Mouse (Mus musculus) cerebellum, adult (tissue): ENCODE results near the gene Uggt1.

Experiments used
- ATAC-seq: cut with Nextera tagmentation; 2 replicates; pipeline ENCODE4 v1.9.2; 2017; ENCODE audit warnings: mild to moderate bottlenecking, moderate library complexity, mixed read lengths; ENCODE audit not compliant: insufficient number of reproducible peaks, low FRiP score, low TSS enrichment

Gene Uggt1

GRCm38 (mm10) chr1:36121172-36121571, 123.3 kb downstream of the Uggt1 start:
- ATAC-seq = no peak

DNA sequence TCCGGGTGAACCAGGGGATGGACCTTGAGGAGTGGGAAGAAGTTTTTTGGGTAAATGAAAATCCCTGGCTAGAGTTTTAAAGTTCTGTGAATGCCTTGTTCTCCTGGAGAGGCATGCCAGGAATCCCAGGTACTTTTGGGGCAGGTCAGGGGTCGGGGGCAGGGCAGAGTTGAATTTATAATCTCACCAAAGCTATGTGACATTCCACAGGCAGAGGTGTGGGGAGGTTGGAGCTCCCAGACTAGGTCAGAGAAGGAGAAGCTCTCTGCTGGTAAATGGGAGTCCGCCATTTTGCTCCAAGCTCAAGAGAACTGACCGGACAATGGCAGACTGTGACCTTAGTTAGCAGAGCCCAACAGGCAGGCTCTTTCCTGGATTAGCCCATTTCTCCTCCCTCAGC, 125.1 kb downstream of the Uggt1 start:
- no peak for ATAC-seq

- no peak for ATAC-seq
Measured at GRCm38 (mm10) chr1:36118958-36119357, 125.6 kb downstream of the Uggt1 start.

DNA sequence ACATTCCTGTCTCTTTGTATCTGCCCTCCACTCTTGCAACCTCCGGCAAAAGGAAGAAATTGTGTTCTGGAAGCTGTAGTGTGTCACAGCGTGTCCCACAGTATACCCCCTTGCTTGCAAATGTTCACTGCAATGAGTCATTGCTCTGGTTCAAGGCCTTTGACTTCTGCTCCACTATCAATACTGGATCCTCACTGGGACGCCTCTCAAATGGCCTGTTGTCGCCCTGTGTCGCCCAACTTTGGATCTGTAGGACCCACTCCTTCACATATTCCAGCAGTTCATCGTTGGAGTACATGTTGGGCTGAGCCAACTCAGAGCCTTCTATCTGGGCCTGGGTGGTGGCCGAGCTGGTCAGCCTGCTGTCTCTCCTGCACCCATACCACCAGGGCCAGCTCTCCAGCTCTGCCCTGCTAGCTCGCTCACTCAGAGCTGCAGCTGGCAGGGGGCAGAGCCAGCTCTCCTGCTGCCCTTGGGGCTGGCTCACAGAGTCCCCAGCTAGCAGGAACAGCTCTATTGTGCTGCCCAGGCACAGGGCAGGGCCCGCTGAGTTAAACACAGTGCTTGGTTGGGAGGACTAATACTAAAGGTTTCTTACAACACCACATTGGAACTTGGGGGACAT, 126.3 kb downstream of the Uggt1 start:
- ATAC-seq = no peak

GRCm38 (mm10) chr1:36116488-36116887, 128.0 kb downstream of the Uggt1 start:
- ATAC-seq = no peak

GRCm38 (mm10) chr1:36114844-36115243, 129.7 kb downstream of the Uggt1 start:
- ATAC-seq = no peak

DNA sequence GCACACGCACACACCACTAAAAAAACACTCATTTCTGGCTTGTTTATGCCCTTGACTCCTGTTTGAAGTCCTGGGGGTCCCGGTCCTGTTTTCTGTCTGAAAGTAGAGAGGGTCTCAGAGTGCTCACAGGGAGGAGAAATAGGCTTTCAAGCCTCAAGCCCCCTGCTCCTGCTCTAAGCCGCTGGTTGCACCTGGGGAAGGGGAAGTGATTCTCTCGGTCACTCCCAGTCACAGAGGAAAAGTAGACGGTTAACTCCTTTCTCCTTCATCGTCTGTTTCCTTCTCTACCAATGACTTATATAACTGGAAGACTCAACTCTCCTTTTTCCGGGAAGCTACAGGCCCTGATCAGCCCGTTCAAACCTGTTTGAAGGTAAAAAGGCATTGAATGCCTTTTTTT, 130.8 kb downstream of the Uggt1 start:
- ATAC-seq = no peak

DNA sequence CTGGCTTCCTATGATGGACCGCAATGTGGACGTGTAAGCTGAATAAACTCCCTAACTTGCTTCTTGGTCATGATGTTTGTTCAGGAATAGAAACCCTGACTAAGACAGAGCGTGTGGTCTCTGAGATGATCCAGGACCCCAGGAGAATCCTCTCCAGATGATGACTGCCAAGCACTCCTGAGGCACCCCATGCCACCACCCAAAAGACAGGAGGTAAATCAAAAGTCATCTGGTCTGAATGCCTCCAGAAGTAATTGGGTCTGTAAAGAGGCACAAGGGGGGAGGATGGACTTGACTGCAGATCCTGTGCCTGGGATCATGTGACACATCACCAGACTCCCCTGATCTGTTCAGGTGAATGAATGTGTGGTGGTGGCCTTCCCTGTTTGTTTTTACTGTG, 131.9 kb downstream of the Uggt1 start:
- no peak for ATAC-seq

GRCm38 (mm10) chr1:36109987-36110386, 134.5 kb downstream of the Uggt1 start:
- ATAC-seq = no peak

- no peak for ATAC-seq
Measured at GRCm38 (mm10) chr1:36105917-36106706, 138.4 kb downstream of the Uggt1 start.

GRCm38 (mm10) chr1:36100371-36100770, 144.1 kb downstream of the Uggt1 start:
- no peak for ATAC-seq

DNA sequence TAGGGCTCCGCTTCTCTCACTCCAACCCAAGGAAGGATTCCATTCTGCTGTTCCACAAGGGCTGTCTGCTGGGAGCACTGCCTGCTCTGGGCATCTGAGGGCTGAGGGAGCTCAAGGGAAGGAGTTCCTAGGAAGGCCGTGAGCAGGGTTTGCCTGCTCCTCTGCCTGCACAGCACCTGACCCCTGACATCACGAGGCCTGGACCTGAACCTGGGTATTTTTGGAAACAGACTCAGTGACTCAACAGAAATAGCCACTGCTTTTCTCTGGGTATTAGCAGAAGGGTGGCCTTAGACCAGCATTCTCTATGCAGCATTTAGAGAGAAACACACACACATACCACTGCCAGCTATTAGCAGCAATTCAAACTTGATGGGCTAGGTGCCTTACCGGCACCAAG, 146.1 kb downstream of the Uggt1 start:
- ATAC-seq = no peak

- ATAC-seq = no peak
Measured at GRCm38 (mm10) chr1:36095423-36096272, 148.9 kb downstream of the Uggt1 start.

GRCm38 (mm10) chr1:36093741-36094140, 150.8 kb downstream of the Uggt1 start:
- ATAC-seq = no peak

DNA sequence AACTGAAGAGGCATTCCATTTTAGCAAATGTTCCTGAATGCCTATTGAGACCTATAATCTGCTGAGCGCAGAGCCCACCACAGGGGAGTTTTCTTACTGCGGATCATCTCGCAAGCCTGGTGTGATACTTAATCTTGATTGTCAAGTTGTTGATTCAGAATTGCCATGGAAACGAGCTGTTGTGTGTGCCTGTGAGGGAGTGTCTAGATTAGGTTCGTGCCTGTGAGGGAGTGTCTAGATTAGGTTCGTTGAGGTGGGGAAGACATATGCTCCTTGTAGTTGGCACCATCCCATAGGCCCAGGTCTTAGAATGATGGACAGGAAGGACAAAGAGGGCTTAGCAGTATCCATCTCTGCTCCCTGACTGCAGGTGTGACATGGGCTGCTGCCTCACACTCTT, 153.3 kb downstream of the Uggt1 start:
- no peak for ATAC-seq

GRCm38 (mm10) chr1:36090722-36091110, 153.8 kb downstream of the Uggt1 start:
- no peak for ATAC-seq
